Mouse (Mus musculus) spleen, postnatal 10 days (tissue): ENCODE measurements around the gene Ier5l.
A peak's percentile ranks its signal among the peaks of the same experiment; 100 is the strongest.

Experiments used
- DNase-seq, 2 experiments: peaks; one replicate each; pipeline ENCODE4 v3.0.0; 2021 to 2022; ENCODE audit warnings: low spot score in 2 of 2

Gene Ier5l

DNA sequence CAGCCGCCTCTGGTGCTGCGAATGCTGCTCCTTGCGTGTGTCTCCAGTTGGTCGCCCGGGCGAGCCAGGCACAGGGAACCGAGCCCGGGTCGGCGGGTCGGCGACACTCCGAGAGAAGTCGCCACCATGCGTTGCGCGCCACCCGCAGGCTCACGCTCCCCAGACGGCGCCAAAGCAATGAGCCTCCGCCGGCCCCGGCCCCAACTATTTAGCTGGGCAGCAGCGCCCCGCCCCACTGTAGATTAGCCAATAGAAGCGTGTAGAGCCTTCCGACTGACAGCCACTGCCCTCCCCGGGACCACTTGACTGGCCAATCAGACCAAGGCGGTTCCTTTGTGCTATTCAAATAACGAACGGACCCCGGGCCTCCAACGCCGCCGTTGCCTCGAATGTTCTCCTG lies at the start of gene Ier5l:
Gene Ier5l (minus strand): TSS at position 181 of the 400 bp plus-strand sequence.
- peak; percentile 71 to 83 for DNase-seq

DNA sequence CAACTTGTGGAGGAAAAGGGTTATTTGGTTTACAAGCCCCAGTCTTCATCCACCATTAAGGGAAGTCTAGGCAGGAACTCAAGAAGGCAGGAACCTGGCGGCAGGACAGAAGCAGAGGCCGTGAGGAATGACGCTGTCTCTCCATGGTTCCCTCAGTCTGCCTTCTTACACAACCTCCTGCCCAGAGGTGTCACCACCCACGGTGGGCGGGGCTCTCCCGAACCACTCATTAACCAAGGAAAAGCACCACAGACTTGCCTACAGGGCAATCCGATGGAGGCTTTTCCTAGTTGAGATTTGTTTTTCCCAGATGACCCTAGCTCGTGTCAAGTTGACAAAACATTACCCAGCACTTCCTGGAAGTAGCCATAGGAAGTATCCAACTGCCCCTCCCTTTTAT lies 49.7 kb upstream of the Ier5l start:
- DNase-seq: no peak

DNA sequence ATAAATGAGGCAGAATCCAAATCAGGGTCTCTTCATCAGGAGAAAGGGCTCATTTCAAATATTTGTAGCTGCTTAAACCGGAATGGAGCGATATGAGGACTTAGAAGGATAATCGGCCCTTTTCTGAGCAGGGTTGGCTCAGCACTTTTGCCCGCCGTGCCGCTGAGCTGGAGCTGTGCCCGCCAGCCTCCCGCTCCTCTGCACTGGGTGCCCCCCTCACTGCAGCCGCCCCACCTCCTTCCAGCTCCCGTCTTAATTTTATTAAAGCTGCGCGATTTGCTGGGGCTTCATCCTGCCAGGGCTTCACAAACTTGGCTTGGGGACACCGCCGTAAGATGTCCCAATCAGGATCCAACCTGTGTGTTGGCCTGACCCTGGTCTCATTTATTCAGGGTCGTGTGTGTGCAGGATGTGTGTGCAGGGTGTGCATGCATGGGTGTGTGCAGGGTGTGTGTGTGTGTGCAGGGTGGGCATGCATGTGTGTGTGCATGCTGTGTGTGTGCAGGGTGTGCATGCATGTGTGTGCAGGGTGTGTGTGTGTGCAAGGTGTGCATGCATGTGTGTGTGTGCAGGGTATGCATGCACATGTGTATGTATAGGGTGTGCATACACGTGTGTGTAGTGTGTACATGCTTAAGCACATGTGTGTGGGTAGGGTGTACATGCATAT lies 36.8 kb upstream of the Ier5l start:
- DNase-seq: no peak

DNA sequence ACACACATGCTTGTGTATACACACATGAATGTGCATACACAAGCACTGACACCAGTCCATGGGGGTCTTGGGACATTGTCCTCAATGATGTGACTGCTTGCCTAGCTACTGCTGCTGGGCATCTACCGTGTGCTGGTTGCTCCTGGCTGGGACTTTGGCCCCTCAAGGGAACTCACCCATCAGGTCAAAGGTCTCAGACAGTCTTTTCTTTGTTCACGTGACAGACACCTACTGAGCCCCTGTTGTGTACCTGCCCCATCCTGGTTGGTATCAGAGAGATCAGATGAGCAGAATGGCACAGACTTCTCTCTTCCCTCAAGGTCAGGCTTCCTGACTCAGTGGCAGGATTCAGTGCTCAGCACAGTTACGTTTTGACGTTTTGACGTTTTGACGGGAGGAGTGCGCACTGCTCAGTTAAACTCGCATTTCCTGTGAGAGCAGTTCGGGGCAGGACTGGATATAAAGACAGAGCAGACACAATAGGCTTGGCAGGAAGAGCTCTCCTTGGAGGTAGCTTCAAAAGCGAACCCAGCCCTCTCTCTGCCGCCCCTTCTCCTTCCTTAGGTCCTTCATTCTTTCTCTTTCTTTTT lies 33.2 kb upstream of the Ier5l start:
- no peak for DNase-seq

DNA sequence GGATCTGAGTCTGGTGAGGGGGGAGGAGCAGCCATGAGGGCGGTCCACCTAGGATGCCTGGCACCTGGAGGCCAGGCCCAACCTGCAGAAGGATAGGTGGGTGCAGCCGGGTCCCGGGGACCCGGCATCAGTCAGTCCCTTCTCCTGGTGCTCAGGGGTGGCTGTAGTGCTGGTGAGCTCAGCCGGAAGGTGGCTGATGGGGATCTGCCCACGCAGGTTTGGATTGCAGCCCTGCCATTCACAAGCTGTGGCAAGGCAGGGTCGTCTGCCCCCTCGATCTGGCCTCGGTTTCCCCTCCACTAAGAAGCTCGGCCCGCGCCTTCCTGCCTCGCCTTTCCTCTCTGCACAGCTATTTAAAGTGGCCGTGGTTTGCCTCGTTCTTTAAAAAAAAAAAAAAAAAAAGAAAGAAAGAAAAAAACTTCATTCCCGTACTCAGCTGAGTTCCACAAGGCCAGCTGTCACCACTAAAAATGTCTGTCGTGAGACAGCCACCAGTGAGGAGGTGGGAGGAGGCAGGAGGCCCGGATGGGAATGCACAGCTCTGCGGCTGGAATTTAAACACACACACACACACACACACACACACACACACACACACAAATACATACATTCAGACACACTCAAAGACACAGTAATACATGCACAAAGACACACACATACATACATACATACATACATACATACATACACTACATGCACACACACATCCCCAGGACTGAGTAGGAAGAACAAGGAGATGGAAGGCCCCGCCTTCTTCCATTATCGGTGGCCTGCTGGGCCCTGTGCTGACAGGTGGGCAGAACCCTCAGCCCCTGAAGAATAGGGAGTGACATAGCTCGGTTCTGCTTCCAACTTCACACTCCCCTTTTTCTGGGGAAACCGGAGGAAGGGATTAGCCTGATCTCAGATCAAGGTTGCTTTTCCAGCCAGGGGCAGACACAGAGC lies 29.9 kb upstream of the Ier5l start:
- no peak for DNase-seq

DNA sequence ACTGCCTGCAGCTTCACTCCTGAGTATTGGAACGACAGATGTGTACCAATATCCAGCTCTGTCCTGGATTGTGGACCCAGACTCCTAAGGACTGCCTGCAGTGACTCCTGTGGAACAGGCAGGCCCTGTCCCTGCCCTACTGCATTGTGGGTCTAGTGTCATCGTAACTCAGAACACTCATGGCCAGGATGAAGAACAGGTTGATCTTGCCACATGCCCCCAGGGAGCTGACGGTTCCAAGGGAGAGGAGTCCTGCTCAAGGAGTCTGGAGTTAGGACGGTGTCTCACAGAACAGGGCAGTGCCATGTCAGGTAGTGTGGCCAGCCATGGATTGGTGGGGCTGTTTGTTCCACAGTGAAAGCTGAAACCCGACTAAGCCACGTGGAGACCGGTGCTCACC lies 27.7 kb upstream of the Ier5l start:
- DNase-seq: no peak

DNA sequence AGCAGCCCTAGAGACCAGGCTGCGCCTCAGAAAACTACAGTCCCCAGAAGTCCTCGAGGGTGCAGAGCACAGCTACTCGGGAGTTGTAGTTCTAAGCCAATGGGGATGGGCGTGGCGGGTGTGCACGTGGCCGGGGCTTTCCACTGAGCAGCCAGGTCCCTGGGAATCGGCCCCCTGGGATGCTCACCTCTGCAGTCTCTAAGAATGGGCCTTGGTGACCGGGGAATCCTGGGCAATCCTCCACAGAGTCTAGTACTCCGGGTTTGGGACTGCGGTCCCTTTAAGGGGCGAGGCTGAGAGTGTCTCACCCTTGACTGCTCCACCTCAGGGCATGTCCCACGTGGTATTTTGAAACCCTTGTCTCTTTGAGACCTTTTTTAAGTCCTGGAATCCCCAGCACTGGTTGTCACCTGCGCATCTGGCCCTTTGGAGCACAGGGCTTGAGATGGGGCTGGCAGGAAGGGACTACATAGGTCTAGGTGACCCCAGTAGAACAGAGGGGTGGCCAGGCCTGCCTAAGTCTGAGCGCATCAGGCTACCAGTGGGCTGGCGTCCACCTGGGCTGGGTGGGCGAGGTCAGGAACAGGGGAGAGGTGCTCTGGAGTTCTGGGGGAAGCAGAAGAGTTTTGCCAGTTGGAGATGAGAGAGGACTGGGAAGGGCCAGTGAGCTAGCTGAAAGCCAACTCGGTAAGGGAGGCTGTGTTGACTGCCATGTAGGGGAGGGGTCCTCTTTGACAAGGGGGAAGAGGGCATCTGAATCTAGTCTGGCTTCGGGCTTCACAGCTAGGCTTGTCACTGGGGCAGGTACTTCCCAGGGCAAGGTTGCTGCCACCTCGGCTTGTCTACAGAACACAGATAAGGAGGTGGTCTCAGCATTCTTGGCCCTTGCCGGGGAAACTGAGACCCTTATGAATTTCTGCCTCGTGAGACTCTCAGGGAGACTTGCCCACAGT lies 22.2 kb upstream of the Ier5l start:
- DNase-seq: peak in 1 of 2 experiments; percentile 57

DNA sequence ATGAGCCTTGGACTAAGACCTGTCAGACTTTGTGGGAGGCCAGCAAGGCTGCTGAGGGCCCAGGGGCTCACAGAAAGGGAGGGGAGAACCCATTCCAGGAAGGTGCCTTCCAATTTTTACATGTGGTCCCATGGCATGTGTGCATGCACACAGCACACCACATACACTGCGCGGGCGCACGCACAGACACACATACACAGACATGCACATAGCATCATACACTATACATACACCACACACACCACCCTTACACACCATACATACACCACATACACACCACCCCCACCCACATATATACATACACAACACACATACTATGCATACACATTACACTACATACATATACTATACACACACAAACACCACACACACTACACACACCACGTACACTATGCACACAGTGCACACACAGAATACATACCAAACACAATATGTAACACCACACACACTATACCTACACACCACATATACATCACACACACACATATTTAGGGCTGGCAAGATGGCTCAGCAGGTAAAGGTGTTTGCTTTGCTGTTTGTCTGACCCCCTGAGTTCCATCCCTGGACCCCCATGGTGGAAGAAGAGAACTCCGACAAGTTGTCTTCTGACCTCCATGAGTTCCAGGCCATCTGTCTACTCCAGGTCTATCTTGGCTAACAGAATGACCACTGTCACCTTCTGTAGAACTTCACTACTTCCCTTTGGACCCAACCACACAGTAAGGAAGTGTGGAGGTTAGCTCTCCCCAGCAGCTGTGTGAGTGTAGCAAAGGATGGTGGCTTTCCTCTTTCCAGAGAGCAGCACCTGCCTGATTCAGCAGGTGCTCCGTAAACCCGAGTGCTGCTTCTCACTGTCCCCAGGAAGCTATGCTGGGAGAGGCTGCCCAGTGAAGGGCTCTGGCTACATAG lies 21.2 kb upstream of the Ier5l start:
- no peak for DNase-seq

DNA sequence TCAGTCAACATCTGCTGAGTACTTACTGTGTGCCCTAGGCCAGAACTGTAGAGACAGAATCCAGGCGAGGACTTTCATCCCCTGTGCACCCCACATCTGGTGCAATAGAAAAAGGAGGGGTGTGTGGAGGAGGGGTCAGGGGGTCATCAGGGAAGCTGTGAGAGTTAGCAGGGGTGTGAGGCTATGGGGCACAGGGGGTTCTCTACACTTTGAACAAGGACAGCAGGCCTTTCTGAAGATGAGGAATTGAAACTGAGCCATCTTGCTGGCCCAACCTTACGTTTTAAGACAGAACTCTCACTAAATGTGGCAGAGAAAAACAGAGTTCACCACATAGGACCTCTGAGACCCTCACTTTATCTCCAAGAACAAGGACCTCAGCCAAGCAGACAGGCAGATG lies 16.4 kb upstream of the Ier5l start:
- no peak for DNase-seq

DNA sequence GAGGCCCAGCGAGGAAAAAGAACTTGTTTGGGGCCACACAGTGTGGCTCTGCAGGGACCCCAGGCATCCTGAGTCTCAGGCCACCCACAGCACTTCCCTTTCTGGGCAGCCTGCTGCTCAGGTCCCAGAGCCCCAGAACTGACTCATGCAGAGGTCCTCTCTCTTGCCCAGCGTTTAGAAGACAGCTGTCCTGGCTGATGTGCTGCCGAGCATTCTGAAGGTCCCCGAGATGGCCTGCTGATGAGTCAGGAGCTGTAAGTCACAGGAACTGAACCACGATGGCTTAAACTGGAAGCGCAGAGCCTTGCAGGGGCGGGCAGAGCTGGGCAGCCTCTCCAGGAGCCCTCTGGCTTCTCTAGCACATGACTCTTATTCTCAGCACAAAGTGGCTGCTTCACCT lies 13.6 kb upstream of the Ier5l start:
- no peak for DNase-seq

DNA sequence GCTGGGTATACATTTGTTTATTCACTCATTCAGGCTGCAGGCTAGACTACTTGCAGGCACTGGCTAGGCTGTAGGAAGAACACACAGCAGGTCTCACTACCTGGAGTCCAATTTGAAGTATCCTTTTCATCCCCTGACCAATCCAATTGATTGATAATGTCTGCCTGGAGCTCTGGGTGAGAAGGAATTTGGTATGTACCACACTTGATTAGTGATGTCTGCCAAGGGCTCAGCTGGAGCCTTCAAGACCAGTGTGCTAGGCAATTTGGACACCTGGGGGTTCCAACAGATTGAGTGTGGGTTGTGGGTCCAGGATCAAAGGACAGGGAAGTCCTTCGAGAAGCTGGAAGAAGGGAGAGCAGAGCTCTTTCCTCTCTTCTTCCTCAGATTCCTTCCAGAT lies 4.5 kb upstream of the Ier5l start:
- no peak for DNase-seq

DNA sequence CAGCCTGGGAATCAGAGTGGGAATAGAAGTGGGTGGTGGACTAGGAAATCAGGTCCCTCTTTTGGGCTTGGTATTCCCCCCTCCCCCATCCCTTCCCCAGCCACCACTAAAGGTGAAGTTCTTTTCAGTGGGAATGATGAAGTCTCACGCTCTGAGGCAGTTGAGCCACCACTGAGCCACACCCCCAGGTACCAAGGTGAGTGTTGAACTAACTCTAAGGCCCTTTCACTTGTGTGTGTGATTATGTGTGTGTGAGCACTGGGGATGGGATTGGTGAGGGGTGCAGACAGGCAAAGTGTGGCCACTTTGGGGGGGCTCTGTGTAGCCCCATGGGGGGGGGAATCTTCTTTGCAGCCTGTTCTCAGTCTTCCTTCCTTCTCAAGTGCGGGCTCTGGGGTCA lies 2.2 kb upstream of the Ier5l start:
- DNase-seq: no peak

DNA sequence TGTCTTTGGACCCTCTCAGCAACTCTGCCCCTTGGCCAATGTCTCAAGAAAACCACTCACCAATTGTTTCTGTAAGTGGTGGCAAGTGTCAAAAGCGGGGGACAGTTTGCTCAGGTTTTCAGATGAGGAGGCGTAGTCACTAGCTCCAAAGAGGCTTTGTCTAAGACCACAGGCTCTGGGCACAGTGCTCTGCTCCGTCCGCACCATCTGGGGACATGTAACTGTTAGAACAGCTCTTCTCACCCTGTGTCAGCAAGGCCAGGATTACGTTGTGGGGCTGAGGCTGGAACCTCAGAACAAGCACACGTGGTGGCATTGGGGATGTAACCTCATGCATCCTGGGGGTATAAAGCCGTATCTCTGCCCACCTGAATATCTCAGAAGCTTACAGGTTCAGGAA lies 1.4 kb upstream of the Ier5l start:
- no peak for DNase-seq

DNA sequence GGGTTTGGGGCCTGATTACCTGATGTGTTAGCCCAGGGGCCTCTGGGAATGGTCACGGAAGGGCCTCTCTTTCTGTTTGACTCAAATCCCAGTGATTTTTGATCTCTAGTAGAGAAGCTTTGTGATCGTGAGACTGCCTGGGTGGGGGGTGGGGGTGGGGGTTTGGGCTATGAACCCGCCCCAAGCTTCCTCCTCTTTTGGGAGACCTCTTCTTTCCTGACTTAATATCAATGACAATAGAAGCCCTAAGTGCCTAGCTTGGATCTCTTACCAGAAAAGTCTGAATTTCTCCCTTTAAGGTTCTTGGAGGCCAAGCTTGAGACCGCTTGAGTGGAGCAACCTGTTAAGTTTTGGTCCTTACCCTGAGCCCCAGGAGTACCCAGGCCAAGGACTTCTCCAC lies 757 bp upstream of the Ier5l start:
- no peak for DNase-seq

DNA sequence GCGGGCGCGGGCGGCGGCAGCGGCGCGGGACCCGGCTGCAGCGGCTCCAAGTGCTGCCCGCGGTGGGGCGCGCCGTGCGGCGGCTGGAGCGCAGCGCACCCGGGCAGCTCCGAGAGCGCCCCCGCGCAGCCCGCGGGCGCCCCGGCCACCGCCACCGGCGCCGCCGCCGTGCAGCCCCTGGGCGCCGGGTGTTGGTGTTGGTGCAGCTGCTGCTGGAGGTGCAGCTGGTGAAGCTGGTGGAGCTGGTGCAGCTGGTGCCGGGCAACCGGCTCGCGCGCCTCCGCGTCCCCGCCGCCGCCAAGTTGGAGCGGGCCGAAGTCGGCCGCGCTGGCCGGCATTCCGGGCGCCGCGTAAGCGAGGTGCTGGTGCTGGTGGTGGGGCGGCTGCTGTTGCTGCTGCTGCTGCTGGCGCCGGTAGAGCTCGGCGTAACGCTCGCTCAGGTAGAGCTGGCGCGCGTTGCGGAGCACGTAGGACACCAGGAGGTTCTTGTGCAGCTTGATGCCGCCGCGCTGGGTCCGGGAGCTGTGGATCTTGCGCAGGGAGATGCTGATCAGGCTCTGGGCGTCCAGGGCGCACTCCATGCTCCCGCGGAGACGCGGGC lies 488 bp downstream of the Ier5l start:
- DNase-seq: peak; percentile 49 to 54

DNA sequence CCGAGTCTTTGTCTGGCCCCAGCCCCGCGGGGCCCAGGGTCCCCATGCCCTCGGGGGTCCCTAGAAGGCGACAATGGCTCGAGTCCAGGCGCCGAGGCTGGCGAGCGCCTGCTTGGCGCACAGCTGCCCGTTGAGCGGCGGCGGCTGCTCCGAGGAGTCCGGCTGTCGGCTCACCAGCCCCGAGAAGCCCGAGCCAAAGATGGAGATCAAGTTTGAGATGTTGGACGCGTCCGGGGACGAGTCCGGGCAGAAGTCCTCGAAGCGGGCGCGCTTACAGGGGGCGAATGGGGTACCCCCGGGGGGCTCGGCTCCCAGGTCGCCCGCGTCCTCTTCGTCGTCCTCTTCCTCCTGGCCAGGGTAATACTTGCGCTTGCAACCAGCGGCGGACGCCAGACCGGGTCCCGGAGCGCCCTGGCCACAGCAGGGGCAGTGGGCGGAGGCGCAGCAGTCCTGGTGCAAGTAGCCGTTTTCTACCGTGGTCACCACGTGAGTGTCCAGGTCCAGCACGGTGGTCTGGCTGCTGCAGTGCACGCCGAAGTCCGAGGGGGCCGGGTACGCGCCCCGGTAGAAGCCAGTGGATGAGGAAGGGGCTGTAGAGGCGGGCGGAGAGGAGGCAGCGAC lies 1.2 kb downstream of the Ier5l start:
- peak in 1 of 2 experiments; percentile 36 for DNase-seq

DNA sequence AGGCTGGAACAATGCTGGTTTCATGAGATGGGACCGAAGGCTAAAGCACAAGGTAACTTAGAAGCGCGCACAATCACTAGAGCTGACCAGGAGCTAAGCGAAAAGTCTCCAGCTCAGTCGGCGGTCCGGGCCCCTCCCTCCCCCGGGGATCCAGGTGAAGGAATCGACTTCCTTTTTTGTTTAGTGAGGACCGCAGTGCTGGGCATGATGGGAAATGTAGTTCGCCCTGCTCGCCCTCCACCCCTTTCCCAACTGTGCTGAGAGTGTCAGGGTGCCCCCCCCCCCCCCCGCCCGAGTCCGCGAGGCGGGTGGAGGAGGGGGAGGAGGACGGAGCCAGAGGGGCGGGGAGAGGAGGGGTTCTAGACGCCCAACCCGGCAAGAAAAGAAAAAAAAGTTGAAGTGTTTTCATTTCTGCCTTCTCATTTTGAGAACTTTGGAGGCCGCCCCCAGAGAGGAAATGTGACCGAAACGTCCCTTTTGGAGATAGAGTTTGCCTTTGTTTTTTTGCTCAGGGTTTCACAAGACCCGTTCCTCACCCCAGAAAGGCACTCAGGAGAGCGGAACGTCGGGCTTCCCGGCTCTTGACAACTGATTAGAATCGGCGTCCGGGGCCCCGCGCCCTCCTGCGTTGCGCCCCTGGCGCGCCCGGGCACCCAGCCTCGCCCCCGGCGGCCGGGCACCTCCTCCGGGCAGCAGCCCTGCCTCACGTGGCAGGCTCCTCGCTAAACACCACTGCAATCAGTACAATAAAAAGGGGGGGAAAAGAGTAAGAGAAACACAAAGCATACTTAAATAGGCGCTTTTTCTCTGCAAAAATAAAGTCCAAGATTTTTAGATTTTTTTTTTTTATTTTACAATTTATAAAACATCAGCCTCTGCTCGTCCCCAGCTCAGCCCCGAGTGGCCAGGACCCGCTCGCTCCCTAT lies 2.0 kb downstream of the Ier5l start:
- peak; percentile 42 to 74 for DNase-seq

DNA sequence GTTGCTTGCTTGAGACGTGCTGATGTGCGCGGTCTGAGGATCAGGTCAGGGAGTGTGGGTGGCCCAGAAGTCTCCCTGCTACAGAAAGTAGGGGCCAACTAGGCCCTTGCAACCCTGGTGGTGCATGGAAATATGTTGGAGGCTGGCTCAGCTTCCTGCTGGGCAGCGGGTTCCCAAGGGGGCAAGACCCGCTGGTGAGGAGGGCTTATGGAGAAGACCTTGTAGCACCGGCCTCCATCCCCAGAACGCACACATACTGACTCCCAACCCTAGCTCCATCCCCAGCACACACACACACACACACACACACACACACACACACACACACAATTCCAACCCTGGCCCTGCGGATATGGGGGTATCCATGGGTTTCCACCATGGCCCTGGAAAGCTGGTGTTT lies 3.0 kb downstream of the Ier5l start:
- DNase-seq: no peak
